Comparison of ENCODE assay signal across 16 mouse cellular contexts in the genomic region with DNA sequence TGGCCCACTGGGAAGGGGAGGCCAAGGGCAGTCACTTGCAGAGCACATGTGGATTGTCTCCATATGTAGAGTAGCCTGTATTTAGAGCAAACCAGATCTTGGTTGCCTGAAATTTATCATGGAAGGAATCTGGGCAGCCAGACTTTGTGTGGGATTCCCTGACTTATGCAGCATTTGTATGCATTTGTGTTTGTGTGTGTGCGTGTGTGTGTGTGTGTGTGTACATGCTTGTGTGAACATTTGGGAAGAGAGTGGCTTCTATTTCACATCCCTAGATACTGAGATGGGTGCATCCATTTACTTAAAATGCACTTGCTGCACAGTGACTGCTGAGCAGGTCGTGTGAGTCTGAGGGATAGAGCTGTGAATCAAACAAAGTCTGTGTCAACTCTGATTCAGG.
"Had no signal": no experiment of that assay in that cellular context is flagged by ENCODE, and none has a peak within 500 bp of the region (broad histone marks: within the 10 kb centered on the region; RNA-seq: fewer than 3 reads in every experiment).

No protein-coding gene starts in this region.

- H3K4me3 ChIP-seq: liver, embryonic 15.5 days; lung, embryonic 15.5 days; megakaryocyte, embryonic 14.5 days; midbrain, embryonic 13.5 days; midbrain, embryonic 15.5 days; neural tube, embryonic 12.5 days; stomach, embryonic 15.5 days had no signal

- H3K27ac ChIP-seq: liver, embryonic 15.5 days; lung, embryonic 15.5 days; macrophage; midbrain, embryonic 13.5 days; midbrain, embryonic 15.5 days; neural tube, embryonic 12.5 days; stomach, embryonic 15.5 days; stomach, postnatal 0 days had no signal

- DNase-seq: liver, postnatal 0 days; lung, adult 2 months; lung, postnatal 14 days; lung, postnatal 36 days; thymus, adult 2 months; thymus, postnatal 25 days; thymus, postnatal 4 days had no signal
